Mouse (Mus musculus): ENCODE results near the gene Itga6. TPM values are rescaled to one million over a fixed set of nuclear protein-coding genes. Genes with fewer than 3 reads are reported as not detected.

The Itga6 gene
- total and polyA plus RNA-seq, 2 experiments from 2014 or later, result 33.8 to 69.2 TPM

DNA sequence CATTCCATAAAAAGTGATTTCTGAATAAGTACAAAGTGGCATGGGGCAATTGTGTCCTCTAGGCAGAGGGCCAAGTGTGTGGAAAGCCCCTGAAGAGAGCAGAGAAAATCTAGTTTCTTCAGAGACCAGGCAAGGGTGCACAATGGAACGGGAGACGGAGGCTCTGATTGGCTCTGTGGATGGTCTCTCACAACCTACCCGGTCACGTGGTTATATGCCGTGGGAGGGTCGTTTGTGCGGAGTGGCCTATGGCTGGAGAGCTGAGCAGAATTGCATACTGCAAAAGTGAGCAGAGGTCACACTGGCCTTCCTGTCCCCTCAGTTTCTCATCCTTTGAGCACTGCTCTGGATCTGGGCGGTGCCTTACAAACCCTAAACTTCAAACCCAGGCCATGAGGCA lies 5.9 kb downstream of the Itga6 start:
- peak; percentile 75 for ATAC-seq (ENCODE audit: insufficient read depth, low read depth)
- H3K4me2 ChIP-seq (ENCODE audit: low read depth, low read length), result no peak overlapping the region
- H3K9me3 ChIP-seq (replicated peaks; ENCODE audit: control insufficient read depth, low read length), result no peaks in the 10 kb centered on the region
- H3K27ac ChIP-seq (ENCODE audit: low read depth), result peak overlapping the region; percentile 68
- H3K36me3 ChIP-seq (replicated peaks; ENCODE audit: control insufficient read depth, insufficient read depth, low read length), result no peaks in the 10 kb centered on the region
- no peak for DNase-seq (ENCODE audit: low spot score)
- 71% methylated on average over 8 of the region's 8 CpGs for WGBS
- TF ChIP-seq EP300 (IDR thresholded peaks at IDR 0.05; ENCODE audit: low read depth) (no peak), CTCF (IDR thresholded peaks at IDR 0.05; ENCODE audit: low read depth) (no peak)
- H3K9ac ChIP-seq (replicated peaks; ENCODE audit: low read depth, low read length), result no peak overlapping the region
- H3K27me3 ChIP-seq (ENCODE audit: control insufficient read depth, insufficient read depth, low read length), result no peaks in the 10 kb centered on the region
- no peak overlapping the region for H3K4me3 ChIP-seq (ENCODE audit: low read depth, low read length)
- H3K4me1 ChIP-seq (ENCODE audit: control insufficient read depth, insufficient read depth), result 0 out of 2 replicates have a peak, but pooled peaks cover 10% of the 10 kb centered on the region

DNA sequence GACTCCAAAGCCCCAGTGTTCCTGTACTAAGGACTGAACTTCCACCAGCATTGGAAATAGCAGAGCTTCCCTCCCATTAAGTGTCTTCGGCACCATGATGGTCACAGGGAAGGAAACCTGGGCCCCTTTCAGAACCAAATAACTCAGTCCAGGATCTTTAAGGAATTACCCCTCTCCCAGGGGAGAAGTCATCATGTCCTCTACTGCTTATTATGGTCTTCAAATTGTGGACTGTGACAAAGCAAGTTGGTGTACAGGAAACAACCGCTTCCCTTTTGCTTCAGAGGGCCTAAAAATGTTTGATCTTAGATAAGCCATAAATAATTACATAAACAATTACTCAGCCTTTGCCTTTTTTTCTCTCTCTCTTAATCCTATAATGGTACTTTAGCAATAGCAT lies 6.4 kb downstream of the Itga6 start:
- DNase-seq (ENCODE audit: low spot score), result no peak
- H3K27me3 ChIP-seq (ENCODE audit: control insufficient read depth, insufficient read depth, low read length), result no peaks in the 10 kb centered on the region
- TF ChIP-seq CTCF (IDR thresholded peaks at IDR 0.05; ENCODE audit: low read depth), result no peak
- peak; percentile 22; the same call in 1 of the 2 replicates for TF ChIP-seq EP300 (IDR thresholded peaks at IDR 0.05; ENCODE audit: low read depth)
- H3K9ac ChIP-seq (replicated peaks; ENCODE audit: low read depth, low read length), result no peak overlapping the region
- no peaks in the 10 kb centered on the region for H3K9me3 ChIP-seq (replicated peaks; ENCODE audit: control insufficient read depth, low read length)
- no peaks in the 10 kb centered on the region for H3K36me3 ChIP-seq (replicated peaks; ENCODE audit: control insufficient read depth, insufficient read depth, low read length)
- H3K4me3 ChIP-seq (ENCODE audit: low read depth, low read length), result no peak overlapping the region
- ATAC-seq (ENCODE audit: insufficient read depth, low read depth), result 0 out of 2 replicates have a peak, but pooled peaks have one; percentile 17
- H3K4me2 ChIP-seq (ENCODE audit: low read depth, low read length), result no peak overlapping the region
- H3K4me1 ChIP-seq (ENCODE audit: control insufficient read depth, insufficient read depth), result peaks cover 15% of the 10 kb centered on the region
- H3K27ac ChIP-seq (ENCODE audit: low read depth), result peak overlapping the region; percentile 68
- WGBS, result 63% methylated on average over 2 of the region's 2 CpGs

DNA sequence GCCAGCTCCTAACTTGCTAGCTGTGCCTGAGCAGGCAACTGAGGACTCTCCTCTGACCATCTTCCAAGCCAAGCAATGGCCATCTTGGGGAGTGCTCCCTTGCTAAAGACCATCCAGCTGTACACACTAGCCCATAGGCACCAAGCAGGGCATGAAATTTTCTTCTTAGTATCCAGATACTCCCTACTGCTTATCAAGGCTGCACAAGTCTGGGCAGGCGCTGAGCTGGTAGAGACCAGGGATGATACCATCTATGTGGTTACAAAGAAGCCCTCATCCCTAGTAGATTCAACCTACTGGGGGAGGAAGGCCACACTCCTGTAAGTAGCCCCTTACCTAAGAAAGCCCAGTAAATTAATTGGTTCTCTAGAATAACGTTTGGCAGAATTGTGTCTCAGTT lies 7.0 kb downstream of the Itga6 start:
- Histone ChIP-seq H3K4me1 (ENCODE audit: control insufficient read depth, insufficient read depth) (peaks cover 16% of the 10 kb centered on the region), H3K9ac (replicated peaks; ENCODE audit: low read depth, low read length) (no peak overlapping the region), H3K9me3 (replicated peaks; ENCODE audit: control insufficient read depth, low read length) (no peaks in the 10 kb centered on the region), H3K27me3 (ENCODE audit: control insufficient read depth, insufficient read depth, low read length) (no peaks in the 10 kb centered on the region), H3K4me2 (ENCODE audit: low read depth, low read length) (no peak overlapping the region), H3K4me3 (ENCODE audit: low read depth, low read length) (no peak overlapping the region), H3K27ac (ENCODE audit: low read depth) (0 out of 2 replicates have a peak overlapping the region, but pooled peaks have one; percentile 26), H3K36me3 (replicated peaks; ENCODE audit: control insufficient read depth, insufficient read depth, low read length) (no peaks in the 10 kb centered on the region)
- WGBS, result 66% methylated on average over 2 of the region's 2 CpGs
- TF ChIP-seq CTCF (IDR thresholded peaks at IDR 0.05; ENCODE audit: low read depth) (no peak), EP300 (IDR thresholded peaks at IDR 0.05; ENCODE audit: low read depth) (no peak)
- no peak for DNase-seq (ENCODE audit: low spot score)
- ATAC-seq (ENCODE audit: insufficient read depth, low read depth), result no peak

DNA sequence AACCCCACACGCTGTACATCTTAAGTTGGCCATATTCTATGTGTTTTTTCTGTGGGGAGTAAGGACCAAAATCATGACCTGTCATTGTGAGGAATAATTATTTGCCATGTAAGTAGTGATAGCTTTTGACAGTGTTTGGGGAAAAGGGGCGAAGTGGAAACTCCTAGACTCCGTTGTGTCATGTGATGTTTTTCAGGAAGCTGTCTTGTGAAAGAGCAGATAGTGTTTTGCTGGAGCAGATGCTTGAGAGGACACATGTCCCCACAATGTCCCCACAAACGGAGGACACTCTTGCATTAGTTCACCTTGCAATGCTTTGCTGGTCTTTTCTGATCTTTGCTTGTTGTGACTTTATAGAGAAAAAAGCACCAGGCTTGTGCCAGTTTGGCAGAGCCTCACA lies 7.7 kb downstream of the Itga6 start:
- Histone ChIP-seq H3K4me2 (ENCODE audit: low read depth, low read length) (no peak overlapping the region), H3K27me3 (ENCODE audit: control insufficient read depth, insufficient read depth, low read length) (no peaks in the 10 kb centered on the region), H3K9ac (replicated peaks; ENCODE audit: low read depth, low read length) (no peak overlapping the region), H3K36me3 (replicated peaks; ENCODE audit: control insufficient read depth, insufficient read depth, low read length) (no peaks in the 10 kb centered on the region), H3K27ac (ENCODE audit: low read depth) (no peak overlapping the region), H3K4me1 (ENCODE audit: control insufficient read depth, insufficient read depth) (peaks cover 15% of the 10 kb centered on the region), H3K9me3 (replicated peaks; ENCODE audit: control insufficient read depth, low read length) (no peaks in the 10 kb centered on the region), H3K4me3 (ENCODE audit: low read depth, low read length) (no peak overlapping the region)
- WGBS, result 48% methylated on average over 4 of the region's 4 CpGs
- TF ChIP-seq EP300 (IDR thresholded peaks at IDR 0.05; ENCODE audit: low read depth) (no peak), CTCF (IDR thresholded peaks at IDR 0.05; ENCODE audit: low read depth) (no peak)
- DNase-seq (ENCODE audit: low spot score) (no peak), ATAC-seq (ENCODE audit: insufficient read depth, low read depth) (no peak)

DNA sequence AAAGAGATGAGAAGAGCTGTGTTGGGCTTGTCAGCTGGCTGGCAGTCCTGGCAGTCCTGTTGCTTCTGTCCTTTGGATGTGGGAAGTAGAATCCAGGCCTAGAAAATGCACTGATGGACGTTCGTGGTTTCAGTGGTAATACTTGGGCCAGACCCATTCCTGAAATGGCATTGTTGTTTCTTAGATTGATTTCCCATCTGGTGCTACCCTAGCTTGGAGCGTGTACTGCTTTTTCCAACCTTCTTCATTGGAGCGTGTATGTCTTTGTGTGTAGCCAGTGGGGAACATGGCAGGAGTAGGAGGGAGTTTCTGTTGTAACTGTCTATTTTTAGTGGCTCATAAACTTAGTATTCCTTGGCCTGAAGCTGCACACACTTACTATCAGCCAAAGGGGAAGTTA lies 10.3 kb downstream of the Itga6 start:
- Histone ChIP-seq H3K27ac (ENCODE audit: low read depth) (peak overlapping the region; percentile 52), H3K36me3 (replicated peaks; ENCODE audit: control insufficient read depth, insufficient read depth, low read length) (no peaks in the 10 kb centered on the region), H3K9me3 (replicated peaks; ENCODE audit: control insufficient read depth, low read length) (no peaks in the 10 kb centered on the region), H3K9ac (replicated peaks; ENCODE audit: low read depth, low read length) (no peak overlapping the region), H3K4me1 (ENCODE audit: control insufficient read depth, insufficient read depth) (peaks cover 15% of the 10 kb centered on the region), H3K4me2 (ENCODE audit: low read depth, low read length) (no peak overlapping the region), H3K4me3 (ENCODE audit: low read depth, low read length) (no peak overlapping the region), H3K27me3 (ENCODE audit: control insufficient read depth, insufficient read depth, low read length) (no peaks in the 10 kb centered on the region)
- WGBS, result 73% methylated on average over 4 of the region's 4 CpGs
- no peak for DNase-seq (ENCODE audit: low spot score)
- no peak for ATAC-seq (ENCODE audit: insufficient read depth, low read depth)
- TF ChIP-seq CTCF (IDR thresholded peaks at IDR 0.05; ENCODE audit: low read depth) (no peak), EP300 (IDR thresholded peaks at IDR 0.05; ENCODE audit: low read depth) (no peak)

DNA sequence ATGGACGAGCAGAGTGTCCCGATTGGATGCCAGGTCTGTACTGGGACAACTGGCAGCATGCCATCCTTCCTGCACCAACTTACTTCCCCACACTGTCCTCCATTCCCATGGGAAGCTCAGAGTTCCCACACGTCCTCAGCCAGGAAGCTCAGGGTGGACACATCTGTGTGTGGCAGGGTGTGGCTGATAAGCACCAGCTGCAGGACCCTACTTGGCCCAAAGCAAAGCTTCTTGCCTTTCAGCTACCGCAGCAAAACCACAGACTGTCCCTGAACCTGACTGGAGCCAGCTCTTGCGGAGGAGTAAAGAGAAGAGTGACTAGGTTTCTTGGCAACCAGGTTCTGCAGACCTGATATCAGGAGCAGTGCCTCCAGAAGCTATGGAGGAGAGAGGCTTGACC lies 11.7 kb downstream of the Itga6 start:
- H3K9ac ChIP-seq (replicated peaks; ENCODE audit: low read depth, low read length), result no peak overlapping the region
- ATAC-seq (ENCODE audit: insufficient read depth, low read depth) (peak; percentile 44; the same call in 1 of the 2 replicates), DNase-seq (ENCODE audit: low spot score) (peak; percentile 28)
- peak overlapping the region; percentile 26; the same call in 1 of the 2 replicates for H3K27ac ChIP-seq (ENCODE audit: low read depth)
- H3K9me3 ChIP-seq (replicated peaks; ENCODE audit: control insufficient read depth, low read length), result no peaks in the 10 kb centered on the region
- no peak overlapping the region for H3K4me3 ChIP-seq (ENCODE audit: low read depth, low read length)
- H3K36me3 ChIP-seq (replicated peaks; ENCODE audit: control insufficient read depth, insufficient read depth, low read length), result no peaks in the 10 kb centered on the region
- no peaks in the 10 kb centered on the region for H3K27me3 ChIP-seq (ENCODE audit: control insufficient read depth, insufficient read depth, low read length)
- WGBS, result 17% methylated on average over 5 of the region's 5 CpGs
- TF ChIP-seq CTCF (IDR thresholded peaks at IDR 0.05; ENCODE audit: low read depth) (no peak), EP300 (IDR thresholded peaks at IDR 0.05; ENCODE audit: low read depth) (0 out of 2 replicates have a peak, but pooled peaks have one; percentile 61)
- no peak overlapping the region for H3K4me2 ChIP-seq (ENCODE audit: low read depth, low read length)
- peaks cover 15% of the 10 kb centered on the region for H3K4me1 ChIP-seq (ENCODE audit: control insufficient read depth, insufficient read depth)

Data from heart, postnatal 0 days (tissue).